Comparison of ENCODE assay signal across 12 mouse cellular contexts in the genomic region with DNA sequence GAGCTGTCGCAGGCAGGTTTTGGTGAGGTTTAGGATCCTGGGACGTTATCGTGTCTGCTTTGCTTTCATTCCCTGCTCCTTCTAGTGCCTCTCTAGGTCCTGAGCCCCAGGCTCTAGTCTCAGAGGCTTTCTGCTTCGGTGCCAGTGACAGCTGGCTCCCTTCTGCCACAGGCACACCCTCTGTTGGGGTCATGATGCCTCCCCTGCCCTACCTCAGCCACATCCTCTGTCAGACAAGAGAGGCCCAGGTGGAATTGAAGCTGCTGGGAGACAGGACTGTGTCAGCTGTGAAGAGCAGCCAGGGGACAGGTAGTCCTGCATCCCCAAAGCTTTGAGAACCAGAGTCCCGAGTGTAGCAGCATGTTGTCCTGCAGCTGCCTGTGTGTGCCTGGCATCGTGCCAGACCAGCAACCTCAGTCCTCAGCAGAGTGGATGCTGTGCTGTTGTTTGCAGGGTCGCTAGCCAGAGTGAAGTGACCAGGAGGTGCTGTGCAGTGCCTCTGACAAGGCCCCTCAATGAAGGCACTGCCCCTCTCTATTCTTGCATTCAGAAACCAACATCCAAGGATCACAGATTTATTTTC. TPM values are rescaled to one million over a fixed set of nuclear protein-coding genes. Genes with fewer than 3 reads are reported as not detected.
DNase-seq lines count a peak whose midpoint lies in the region; ATAC-seq lines count a peak whose summit lies in the region.
"Had no signal": no experiment of that assay in that cellular context is flagged by ENCODE, and none has a peak within 500 bp of the region (broad histone marks: within the 10 kb centered on the region; RNA-seq: fewer than 3 reads in every experiment).

No protein-coding gene starts in this region.

- no peak overlapping the region for H3K27ac ChIP-seq in kidney, embryonic 15.5 days
- H3K27ac ChIP-seq in forebrain, embryonic 16.5 days (ENCODE audit: low read length), result peak overlapping the region; percentile 96
- H3K27ac ChIP-seq in midbrain, embryonic 12.5 days (replicated peaks), result peak overlapping the region; percentile 78
- H3K27ac ChIP-seq: gastrocnemius, adult 2 months; heart, embryonic 15.5 days; liver, embryonic 15.5 days had no signal

- peaks cover 6% of the 10 kb centered on the region; the same call in 1 of the 2 replicates for H3K27me3 ChIP-seq in kidney, embryonic 15.5 days
- H3K27me3 ChIP-seq in forebrain, embryonic 16.5 days (replicated peaks; ENCODE audit: control insufficient read depth, insufficient read depth, low read length), result 0 out of 2 replicates have a peak, but pooled peaks cover 2% of the 10 kb centered on the region
- H3K27me3 ChIP-seq in midbrain, embryonic 12.5 days, result no peaks in the 10 kb centered on the region
- H3K27me3 ChIP-seq: heart, embryonic 15.5 days had no signal

- peaks cover 14% of the 10 kb centered on the region; the same call in 1 of the 2 replicates for H3K36me3 ChIP-seq in kidney, embryonic 15.5 days
- no peaks in the 10 kb centered on the region for H3K36me3 ChIP-seq in forebrain, embryonic 16.5 days (ENCODE audit: control insufficient read depth, insufficient read depth)
- no peaks in the 10 kb centered on the region; the same call in 1 of the 2 replicates for H3K36me3 ChIP-seq in midbrain, embryonic 12.5 days
- H3K36me3 ChIP-seq: heart, embryonic 15.5 days had no signal

- no peak for DNase-seq in kidney, adult 9 months
- peak; percentile 65 to 67 for DNase-seq in thymus, postnatal 10 days (ENCODE audit: low spot score in 2 of 2)
- no peak for DNase-seq in gastrocnemius, adult 8-10 months (ENCODE audit: low spot score in 2 of 2)
- no peak for DNase-seq in spleen, postnatal 4 days (ENCODE audit: low spot score in 2 of 2)
- no peak for DNase-seq in frontal cortex, postnatal 14 days (ENCODE audit: low spot score in 2 of 2)

- no peaks in the 10 kb centered on the region for H3K9me3 ChIP-seq in kidney, embryonic 15.5 days (replicated peaks)
- H3K9me3 ChIP-seq in forebrain, embryonic 16.5 days (ENCODE audit: control insufficient read depth, low read length), result no peaks in the 10 kb centered on the region
- no peaks in the 10 kb centered on the region for H3K9me3 ChIP-seq in midbrain, embryonic 12.5 days
- H3K9me3 ChIP-seq: heart, embryonic 15.5 days; liver, embryonic 15.5 days had no signal

- H3K4me2 ChIP-seq in kidney, embryonic 15.5 days, result no peak overlapping the region
- no peak overlapping the region for H3K4me2 ChIP-seq in forebrain, embryonic 16.5 days (ENCODE audit: low read length)
- H3K4me2 ChIP-seq in midbrain, embryonic 12.5 days (replicated peaks), result no peak overlapping the region
- H3K4me2 ChIP-seq: heart, embryonic 15.5 days; liver, embryonic 15.5 days had no signal

- no peak overlapping the region for H3K9ac ChIP-seq in kidney, embryonic 15.5 days
- H3K9ac ChIP-seq in forebrain, embryonic 16.5 days (replicated peaks; ENCODE audit: low read depth, low read length), result no peak overlapping the region; the same call in 1 of the 2 replicates
- no peak overlapping the region for H3K9ac ChIP-seq in midbrain, embryonic 12.5 days (replicated peaks)
- H3K9ac ChIP-seq: heart, embryonic 15.5 days; liver, embryonic 15.5 days had no signal

- WGBS in kidney, embryonic 15.5 days, result 46% methylated on average over 7 of the region's 7 CpGs
- WGBS in forebrain, embryonic 16.5 days, result 29% methylated on average over 7 of the region's 7 CpGs
- WGBS in midbrain, embryonic 12.5 days, result 60% methylated on average over 7 of the region's 7 CpGs

- 0 out of 2 replicates have a peak, but pooled peaks have one; percentile 34 for ATAC-seq in kidney, embryonic 15.5 days (replicated peaks; ENCODE audit: low FRiP score)
- ATAC-seq in forebrain, embryonic 16.5 days, result no peak
- ATAC-seq in midbrain, embryonic 12.5 days (ENCODE audit: low FRiP score, low read depth), result no peak
- ATAC-seq: intestine, postnatal 0 days had no signal

- no peak overlapping the region for H3K4me3 ChIP-seq in kidney, embryonic 15.5 days (replicated peaks)
- H3K4me3 ChIP-seq in forebrain, embryonic 16.5 days (replicated peaks; ENCODE audit: low read length), result no peak overlapping the region
- no peak overlapping the region for H3K4me3 ChIP-seq in midbrain, embryonic 12.5 days
- H3K4me3 ChIP-seq: gastrocnemius, adult 2 months; heart, embryonic 15.5 days; liver, embryonic 15.5 days had no signal

- H3K4me1 ChIP-seq in kidney, embryonic 15.5 days, result peaks cover 55% of the 10 kb centered on the region
- peaks cover 59% of the 10 kb centered on the region for H3K4me1 ChIP-seq in forebrain, embryonic 16.5 days (replicated peaks; ENCODE audit: control insufficient read depth, insufficient read depth, low read length)
- peaks cover 57% of the 10 kb centered on the region for H3K4me1 ChIP-seq in midbrain, embryonic 12.5 days
- H3K4me1 ChIP-seq: heart, embryonic 15.5 days; liver, embryonic 15.5 days had no signal

RNA-seq across cellular contexts. Expression of gene Acsf3, which starts 31.8 kb away (rescaled TPM):
- polyA plus RNA-seq in kidney, embryonic 15.5 days (2015; fragmentation: Nextera tagmentation; extraction: Ambion mirVana), result 18.1 and 21.0 TPM in 2 replicates
- polyA plus RNA-seq in forebrain, embryonic 16.5 days (2015; fragmentation: Nextera tagmentation; extraction: Ambion mirVana), result 13.6 and 15.9 TPM in 2 replicates
- 16.9 and 17.3 TPM in 2 replicates for polyA plus RNA-seq in midbrain, embryonic 12.5 days (2016; fragmentation: Nextera tagmentation; extraction: Ambion mirVana)
- total RNA-seq in gastrocnemius, adult 8-10 months (2022), result 10 to 100 TPM; 10.5 to 13.1 (median 11.5) TPM

RNA-seq across cellular contexts. Expression of gene Cdh15, which starts 40.7 kb away (rescaled TPM):
- 2.3 and 3.2 TPM in 2 replicates for polyA plus RNA-seq in kidney, embryonic 15.5 days (2015; fragmentation: Nextera tagmentation; extraction: Ambion mirVana)
- 1.2 and 1.6 TPM in 2 replicates for polyA plus RNA-seq in forebrain, embryonic 16.5 days (2015; fragmentation: Nextera tagmentation; extraction: Ambion mirVana)
- 0.43 and 0.76 TPM in 2 replicates for polyA plus RNA-seq in midbrain, embryonic 12.5 days (2016; fragmentation: Nextera tagmentation; extraction: Ambion mirVana)
- total RNA-seq in gastrocnemius, adult 8-10 months (2022), result 10 to 100 TPM; 17.7 to 29.9 (median 21.9) TPM

Comparison
In these comparisons a context has a peak if more than half of its experiments do, and no peak if none do; other contexts are left out.
1. DNase-seq: peak in thymus, postnatal 10 days (2 of 2); none in kidney, adult 9 months (single experiment), gastrocnemius, adult 8-10 months (0 of 2), spleen, postnatal 4 days (0 of 2) and frontal cortex, postnatal 14 days (0 of 2).